Mouse (Mus musculus): ENCODE results near the gene Lhfpl2.

GRCm38 (mm10) chr13:94212716-94213115, 155.1 kb downstream of the Lhfpl2 start:
- TF ChIP-seq CTCF (conservative IDR thresholded peaks at IDR 0.05; ENCODE audit: low read length) (no peak), POU5F1 (IDR thresholded peaks at IDR 0.05; ENCODE audit: borderline replicate concordance, low read length) (no peak), NANOG (IDR thresholded peaks at IDR 0.05; ENCODE audit: borderline replicate concordance, low read length) (no peak)
